Mouse (Mus musculus): Measurements from ENCODE around the gene Eps15.

Eps15 gene

DNA sequence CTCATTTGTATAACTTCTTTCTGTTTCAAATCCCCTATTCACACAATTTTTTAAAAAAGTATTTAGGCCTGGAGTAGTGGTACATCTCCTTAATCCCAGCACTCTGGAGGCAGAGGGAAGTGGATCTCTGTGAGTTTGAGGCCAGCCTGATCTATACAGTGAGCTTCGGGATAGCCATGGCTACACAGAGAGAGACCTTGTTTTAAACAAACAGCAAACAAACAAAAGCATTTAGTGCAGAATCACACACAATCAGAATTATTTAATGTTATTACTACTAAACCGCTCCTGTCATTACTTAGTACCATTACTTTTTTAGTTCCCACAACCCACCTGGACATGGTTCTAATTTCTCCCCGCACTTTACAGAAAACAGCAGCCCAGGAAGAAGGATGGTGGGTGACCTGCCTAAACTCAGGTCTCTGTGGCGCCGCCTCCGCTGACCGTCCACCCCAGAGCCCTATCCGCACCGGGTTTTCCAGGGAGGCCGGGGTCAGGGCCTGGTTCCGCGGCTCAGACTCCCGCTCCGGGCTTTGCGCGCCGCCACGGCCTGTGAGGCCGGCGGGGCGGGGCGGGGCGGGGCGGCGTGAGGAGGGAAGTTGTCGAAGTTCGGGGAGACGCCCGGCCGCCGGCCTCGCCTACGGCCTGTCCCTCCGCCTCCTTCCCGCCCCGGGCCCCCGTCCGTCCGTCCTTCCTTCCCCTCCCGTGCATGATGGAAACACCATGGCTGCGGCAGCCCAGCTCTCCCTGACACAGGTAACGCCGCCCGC lies at the start of gene Eps15:
Eps15 (plus strand) TSS at position 580 of the 770 bp plus-strand sequence.
- peak; percentile 92 for DNase-seq (ENCODE audit: low spot score)

- DNase-seq (ENCODE audit: low spot score): no peak
Observed at GRCm38 (mm10) chr4:109234185-109234584, 45.9 kb upstream of the Eps15 start, which contains the start of gene Calr4. Calr4 (plus strand) TSS chr4:109234485.

GRCm38 (mm10) chr4:109234806-109235350 lies 45.2 kb upstream of the Eps15 start:
- no peak for DNase-seq (ENCODE audit: low spot score)

DNA sequence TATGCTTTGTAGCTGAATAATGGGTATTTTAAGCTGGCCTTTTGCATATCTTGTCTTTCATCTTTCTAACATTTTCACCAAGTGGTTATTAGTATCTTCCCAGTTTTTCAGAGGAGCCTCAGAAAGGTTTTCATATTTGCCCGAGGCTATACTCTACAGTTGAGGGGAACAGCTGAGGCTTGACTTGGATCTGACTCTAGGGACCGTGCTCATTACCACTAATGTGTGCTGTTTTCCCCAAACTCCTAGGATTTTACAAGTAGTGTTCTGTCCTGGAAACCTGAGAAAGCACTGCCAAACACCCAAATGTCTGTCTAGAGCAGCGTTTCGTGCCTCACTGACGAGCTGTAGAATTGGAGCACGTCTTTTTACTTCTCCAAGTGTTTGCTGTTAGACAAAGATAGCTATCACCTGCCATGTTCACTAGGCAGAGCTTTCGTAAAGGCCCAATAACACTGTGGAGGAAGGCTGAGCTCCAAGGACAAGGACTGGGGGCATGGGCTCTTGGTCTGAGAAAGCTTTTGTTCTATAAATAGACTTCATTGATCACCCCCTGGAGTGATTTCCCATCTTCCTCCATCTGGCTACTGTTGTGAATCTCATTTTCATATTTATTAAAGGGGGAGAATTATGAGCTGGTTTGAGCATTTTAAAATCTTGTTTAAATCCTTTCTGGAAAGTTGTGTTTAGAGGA lies 43.7 kb upstream of the Eps15 start:
- peak; percentile 46 for DNase-seq (ENCODE audit: low spot score)

GRCm38 (mm10) chr4:109238428-109239268 lies 41.4 kb upstream of the Eps15 start:
- no peak for DNase-seq (ENCODE audit: low spot score)

GRCm38 (mm10) chr4:109241221-109241620 lies 38.8 kb upstream of the Eps15 start:
- DNase-seq (ENCODE audit: low spot score): no peak

GRCm38 (mm10) chr4:109241934-109242333 lies 38.1 kb upstream of the Eps15 start:
- no peak for DNase-seq (ENCODE audit: low spot score)

- DNase-seq (ENCODE audit: low spot score): no peak
Observed at GRCm38 (mm10) chr4:109244506-109244905, 35.6 kb upstream of the Eps15 start.

- no peak for DNase-seq (ENCODE audit: low spot score)
Observed at GRCm38 (mm10) chr4:109245016-109245620, 35.0 kb upstream of the Eps15 start.

- peak; percentile 40 for DNase-seq (ENCODE audit: low spot score)
Observed at GRCm38 (mm10) chr4:109251605-109252004, 28.5 kb upstream of the Eps15 start.

- no peak for DNase-seq (ENCODE audit: low spot score)
Observed at GRCm38 (mm10) chr4:109252199-109252598, 27.9 kb upstream of the Eps15 start.

DNA sequence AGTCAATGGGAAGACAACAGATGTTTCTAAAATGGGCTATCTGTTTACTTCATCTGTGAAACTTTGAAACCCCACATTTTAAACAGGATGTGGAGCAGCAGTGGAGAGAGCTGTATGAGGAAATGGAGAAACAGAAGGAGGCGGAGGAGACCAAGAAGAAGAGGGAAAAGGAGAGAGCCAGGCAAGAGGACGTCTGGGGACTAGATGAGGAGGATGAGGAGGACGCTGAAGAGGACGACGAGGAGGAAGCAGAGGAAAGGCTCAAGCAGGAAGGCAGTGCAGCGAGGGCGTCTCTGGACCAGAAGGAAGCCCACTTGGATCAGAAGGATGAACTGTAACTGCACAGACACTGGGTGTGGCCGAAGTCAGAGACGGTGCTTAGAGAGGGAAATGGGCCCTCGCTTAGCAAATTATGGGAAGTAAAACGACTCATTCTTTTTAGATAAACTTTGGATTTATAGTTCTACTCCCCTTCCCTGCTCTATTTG lies 26.4 kb upstream of the Eps15 start:
- no peak for DNase-seq (ENCODE audit: low spot score)

DNA sequence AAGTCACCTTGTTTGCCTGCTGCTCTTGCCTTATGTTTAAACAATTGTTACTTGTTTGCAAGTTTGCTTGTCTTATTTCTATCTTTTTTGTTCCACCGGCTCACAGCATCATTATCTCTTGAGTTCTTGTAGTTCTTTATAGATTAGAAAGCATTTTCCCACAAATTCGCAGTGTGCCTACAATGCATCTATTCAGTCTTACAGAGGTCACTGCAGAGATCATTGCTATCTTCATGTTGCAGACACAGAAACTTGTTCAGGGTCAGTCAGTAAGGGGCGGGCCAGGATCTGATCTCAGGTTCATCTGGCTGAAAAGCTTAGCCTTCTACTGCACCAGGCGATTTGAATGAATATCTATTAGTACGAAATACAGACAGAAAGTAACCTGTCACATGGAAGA lies 25.6 kb upstream of the Eps15 start:
- no peak for DNase-seq (ENCODE audit: low spot score)

- DNase-seq (ENCODE audit: low spot score): no peak
Observed at GRCm38 (mm10) chr4:109255321-109255720, 24.7 kb upstream of the Eps15 start.

- no peak for DNase-seq (ENCODE audit: low spot score)
Observed at GRCm38 (mm10) chr4:109255727-109256417, 24.2 kb upstream of the Eps15 start.

GRCm38 (mm10) chr4:109256791-109257190 lies 23.3 kb upstream of the Eps15 start:
- no peak for DNase-seq (ENCODE audit: low spot score)

- no peak for DNase-seq (ENCODE audit: low spot score)
Observed at GRCm38 (mm10) chr4:109257639-109258038, 22.4 kb upstream of the Eps15 start.

DNA sequence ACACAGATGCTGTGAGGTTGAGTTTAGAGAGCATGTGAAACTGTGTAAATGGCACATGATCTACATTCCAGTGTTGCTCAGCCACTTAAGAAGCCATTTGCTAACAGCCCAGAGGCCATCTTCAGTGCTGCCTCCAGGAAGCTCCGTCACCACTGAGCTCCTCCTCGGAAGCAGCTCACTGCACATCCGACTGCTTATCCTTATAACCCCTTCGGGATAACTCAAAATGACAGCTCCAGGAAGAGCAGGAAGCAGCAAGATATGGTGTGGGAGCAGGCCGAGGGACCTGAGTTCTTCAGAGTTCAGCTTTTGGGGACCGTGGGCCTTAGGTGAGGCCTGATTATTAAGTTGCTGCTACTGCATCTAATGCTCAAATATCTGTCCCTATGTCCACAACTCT lies 18.0 kb upstream of the Eps15 start:
- DNase-seq (ENCODE audit: low spot score): peak; percentile 20

DNA sequence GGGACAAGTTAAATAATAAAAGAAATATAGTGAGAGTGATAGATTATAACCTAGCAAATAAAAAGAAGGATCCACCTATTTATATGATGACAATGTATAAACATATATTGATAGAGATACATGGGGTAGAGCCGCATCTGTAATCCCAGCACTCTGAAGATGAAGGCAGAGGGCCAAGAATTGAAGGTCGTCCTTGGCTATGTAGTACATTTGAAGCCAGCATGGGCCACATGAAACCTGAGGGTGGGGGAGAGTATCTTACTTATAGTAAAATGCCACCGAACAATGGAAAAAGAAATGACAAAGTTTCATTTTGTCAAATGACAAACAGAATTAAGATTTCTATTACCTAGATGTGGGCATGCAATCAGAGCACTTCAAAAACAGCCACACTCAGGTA lies 14.0 kb upstream of the Eps15 start:
- no peak for DNase-seq (ENCODE audit: low spot score)

- no peak for DNase-seq (ENCODE audit: low spot score)
Observed at GRCm38 (mm10) chr4:109266744-109267143, 13.3 kb upstream of the Eps15 start.

GRCm38 (mm10) chr4:109267452-109267851 lies 12.6 kb upstream of the Eps15 start:
- DNase-seq (ENCODE audit: low spot score): no peak
